Mouse (Mus musculus) embryo, embryonic 9.5 days (tissue): ENCODE measurements around the gene Gm31371.
"Not testable (repeated sequence)": the region's sequence is repeated elsewhere in the genome, so short reads cannot be mapped to it uniquely, and the experiment has no call there.

Experiments
- DNase-seq: peaks from one replicate; pipeline ENCODE4 v3.0.0-alpha.2; 2017; ENCODE audit errors: extremely low spot score

Gm31371 gene

GRCm38 (mm10) chr8:19903092-19903491 lies at the start of gene Gm31371:
TSS of gene Gm31371 (plus strand) at chr8:19903392.
- DNase-seq, result not testable (repeated sequence)

GRCm38 (mm10) chr8:19906425-19907055 lies 3.3 kb downstream of the Gm31371 start:
- not testable (repeated sequence) for DNase-seq

- not testable (repeated sequence) for DNase-seq
Observed at GRCm38 (mm10) chr8:19908841-19909321, 5.7 kb downstream of the Gm31371 start.

GRCm38 (mm10) chr8:19919086-19919485 lies 15.9 kb downstream of the Gm31371 start:
- not testable (repeated sequence) for DNase-seq

GRCm38 (mm10) chr8:19934274-19934673 lies 31.1 kb downstream of the Gm31371 start:
- DNase-seq, result not testable (repeated sequence)

- not testable (repeated sequence) for DNase-seq
Observed at GRCm38 (mm10) chr8:19935541-19936030, 32.4 kb downstream of the Gm31371 start.

- DNase-seq, result no peak
Observed at GRCm38 (mm10) chr8:19960935-19961334, 57.7 kb downstream of the Gm31371 start.

- not testable (repeated sequence) for DNase-seq
Observed at GRCm38 (mm10) chr8:19963766-19964165, 60.6 kb downstream of the Gm31371 start.

- not testable (repeated sequence) for DNase-seq
Observed at GRCm38 (mm10) chr8:19968151-19968550, 65.0 kb downstream of the Gm31371 start.

- DNase-seq, result not testable (repeated sequence)
Observed at GRCm38 (mm10) chr8:19975237-19975636, 72.0 kb downstream of the Gm31371 start.
